Mouse (Mus musculus): ENCODE results near the gene 0610030E20Rik.
A peak's percentile ranks its signal among the peaks of the same experiment; 100 is the strongest.

The 0610030E20Rik gene

GRCm38 (mm10) chr6:72348411-72348810 is 1.3 kb downstream of the 0610030E20Rik start:
- DNase-seq (ENCODE audit: inconsistent age in 2 of 2, low spot score in 1 of 2) = peak; percentile 36 to 58

- no peak for DNase-seq (ENCODE audit: inconsistent age in 2 of 2, low spot score in 1 of 2)
These were observed 3.1 kb downstream of the 0610030E20Rik start for GRCm38 (mm10) chr6:72350214-72350613.

GRCm38 (mm10) chr6:72352636-72353405 is 5.7 kb downstream of the 0610030E20Rik start:
- peak in 1 of 2 experiments; percentile 65 for DNase-seq (ENCODE audit: inconsistent age in 2 of 2, low spot score in 1 of 2)

GRCm38 (mm10) chr6:72354025-72354424 is 6.9 kb downstream of the 0610030E20Rik start:
- peak in 1 of 2 experiments; percentile 46 for DNase-seq (ENCODE audit: inconsistent age in 2 of 2, low spot score in 1 of 2)

- DNase-seq (ENCODE audit: inconsistent age in 2 of 2, low spot score in 1 of 2) = peak; percentile 92 to 96
These were observed 8.2 kb downstream of the 0610030E20Rik start, which contains the start of gene Tmem150a for GRCm38 (mm10) chr6:72355066-72355911. Tmem150a (plus strand) TSS chr6:72355447.

GRCm38 (mm10) chr6:72356001-72356532 is 8.9 kb downstream of the 0610030E20Rik start:
- peak; percentile 46 to 71 for DNase-seq (ENCODE audit: inconsistent age in 2 of 2, low spot score in 1 of 2)

- peak in 1 of 2 experiments; percentile 52 for DNase-seq (ENCODE audit: inconsistent age in 2 of 2, low spot score in 1 of 2)
These were observed 10.3 kb downstream of the 0610030E20Rik start for GRCm38 (mm10) chr6:72357164-72358079.

- peak in 1 of 2 experiments; percentile 50 for DNase-seq (ENCODE audit: inconsistent age in 2 of 2, low spot score in 1 of 2)
These were observed 11.1 kb downstream of the 0610030E20Rik start for GRCm38 (mm10) chr6:72358086-72358764.

- DNase-seq (ENCODE audit: inconsistent age in 2 of 2, low spot score in 1 of 2) = no peak
These were observed 12.2 kb downstream of the 0610030E20Rik start for GRCm38 (mm10) chr6:72359343-72359742.

GRCm38 (mm10) chr6:72359891-72360598 is 12.9 kb downstream of the 0610030E20Rik start:
- peak; percentile 52 to 80 for DNase-seq (ENCODE audit: inconsistent age in 2 of 2, low spot score in 1 of 2)

- DNase-seq (ENCODE audit: inconsistent age in 2 of 2, low spot score in 1 of 2) = peak in 1 of 2 experiments; percentile 76
These were observed 13.4 kb downstream of the 0610030E20Rik start for GRCm38 (mm10) chr6:72360599-72360935.

- DNase-seq (ENCODE audit: inconsistent age in 2 of 2, low spot score in 1 of 2) = peak; percentile 81 to 91
These were observed 14.0 kb downstream of the 0610030E20Rik start for GRCm38 (mm10) chr6:72361121-72361551.

GRCm38 (mm10) chr6:72362132-72363028 is 15.3 kb downstream of the 0610030E20Rik start:
- DNase-seq (ENCODE audit: inconsistent age in 2 of 2, low spot score in 1 of 2) = peak; percentile 96 to 98

- DNase-seq (ENCODE audit: inconsistent age in 2 of 2, low spot score in 1 of 2) = peak in 1 of 2 experiments; percentile 67
These were observed 16.9 kb downstream of the 0610030E20Rik start for GRCm38 (mm10) chr6:72364009-72364408.

GRCm38 (mm10) chr6:72364985-72365384 is 17.9 kb downstream of the 0610030E20Rik start:
- DNase-seq (ENCODE audit: inconsistent age in 2 of 2, low spot score in 1 of 2) = no peak

GRCm38 (mm10) chr6:72366304-72366703 is 19.2 kb downstream of the 0610030E20Rik start:
- DNase-seq (ENCODE audit: inconsistent age in 2 of 2, low spot score in 1 of 2) = peak in 1 of 2 experiments; percentile 34

GRCm38 (mm10) chr6:72366844-72367443 is 19.8 kb downstream of the 0610030E20Rik start, which contains the start of gene Rnf181:
Rnf181 (minus strand) TSS chr6:72366956.
- no peak for DNase-seq (ENCODE audit: inconsistent age in 2 of 2, low spot score in 1 of 2)
